Mouse (Mus musculus): ENCODE measurements around the gene Sult4a1. TPM values are rescaled to one million over a fixed set of nuclear protein-coding genes. Genes with fewer than 3 reads are reported as not detected.

Sult4a1 gene
- total RNA-seq (2021), result 100 to 1,000 TPM; 423 to 434 TPM

- peak; percentile 70 to 75 for DNase-seq (ENCODE audit: low spot score in 2 of 2)
- intact Hi-C loops (cut with DNase I), result loop anchor here (1.0 to 5.0 kb wide), 2 partner anchors 26 to 62 kb away; partner anchors contain the start of gene Pnpla3
These were observed at the start of gene Sult4a1 for GRCm38 (mm10) chr15:84105105-84105923. Sult4a1 (minus strand) TSS chr15:84105754.

- no peak for DNase-seq (ENCODE audit: low spot score in 2 of 2)
- intact Hi-C loops (cut with DNase I), result no loop called here
These were observed 35.4 kb upstream of the Sult4a1 start for GRCm38 (mm10) chr15:84140929-84141328.

- no peak for DNase-seq (ENCODE audit: low spot score in 2 of 2)
- intact Hi-C loops (cut with DNase I), result no loop called here
These were observed 34.6 kb upstream of the Sult4a1 start for GRCm38 (mm10) chr15:84140109-84140508.

- DNase-seq (ENCODE audit: low spot score in 2 of 2), result no peak
- intact Hi-C loops (cut with DNase I), result no loop called here
These were observed 34.0 kb upstream of the Sult4a1 start for GRCm38 (mm10) chr15:84139592-84140005.

GRCm38 (mm10) chr15:84136473-84137415 is 31.2 kb upstream of the Sult4a1 start:
- intact Hi-C loops (cut with DNase I), result no loop called here
- DNase-seq (ENCODE audit: low spot score in 2 of 2), result no peak

GRCm38 (mm10) chr15:84135472-84135871 is 29.9 kb upstream of the Sult4a1 start:
- DNase-seq (ENCODE audit: low spot score in 2 of 2), result no peak
- intact Hi-C loops (cut with DNase I), result no loop called here

- no peak for DNase-seq (ENCODE audit: low spot score in 2 of 2)
These were observed 27.9 kb upstream of the Sult4a1 start for GRCm38 (mm10) chr15:84133440-84133839.

GRCm38 (mm10) chr15:84131971-84132370 is 26.4 kb upstream of the Sult4a1 start:
- intact Hi-C loops (cut with DNase I), result no loop called here
- DNase-seq (ENCODE audit: low spot score in 2 of 2), result no peak

More at GRCm38 (mm10) chr15:84133440-84133839, 27.9 kb upstream of the Sult4a1 start:
- intact Hi-C loops (cut with DNase I), result no loop called here

GRCm38 (mm10) chr15:84131096-84131786 is 25.7 kb upstream of the Sult4a1 start:
- intact Hi-C loops (cut with DNase I), result no loop called here
- DNase-seq (ENCODE audit: low spot score in 2 of 2), result peak in 1 of 2 experiments; percentile 18

GRCm38 (mm10) chr15:84126871-84127270 is 21.3 kb upstream of the Sult4a1 start:
- no peak for DNase-seq (ENCODE audit: low spot score in 2 of 2)
- intact Hi-C loops (cut with DNase I), result no loop called here

GRCm38 (mm10) chr15:84126447-84126846 is 20.9 kb upstream of the Sult4a1 start:
- intact Hi-C loops (cut with DNase I), result no loop called here
- no peak for DNase-seq (ENCODE audit: low spot score in 2 of 2)

GRCm38 (mm10) chr15:84124086-84124485 is 18.5 kb upstream of the Sult4a1 start:
- intact Hi-C loops (cut with DNase I), result loop anchor here (5.0 kb wide), 1 partner anchor 43 kb away; the partner anchor contains the start of gene Pnpla3

GRCm38 (mm10) chr15:84123075-84123474 is 17.5 kb upstream of the Sult4a1 start, which contains the start of gene Pnpla5:
Pnpla5 (minus strand) TSS chr15:84123175.
- intact Hi-C loops (cut with DNase I), result loop anchor here (5.0 kb wide), 1 partner anchor 44 kb away; the partner anchor contains the start of gene Pnpla3
- DNase-seq (ENCODE audit: low spot score in 2 of 2), result no peak

More at GRCm38 (mm10) chr15:84124086-84124485, 18.5 kb upstream of the Sult4a1 start:
- no peak for DNase-seq (ENCODE audit: low spot score in 2 of 2)

- DNase-seq (ENCODE audit: low spot score in 2 of 2), result no peak
- intact Hi-C loops (cut with DNase I), result loop anchor here (5.0 kb wide), 1 partner anchor 46 kb away; the partner anchor contains the start of gene Pnpla3
These were observed 15.5 kb upstream of the Sult4a1 start for GRCm38 (mm10) chr15:84121036-84121435.

- no peak for DNase-seq (ENCODE audit: low spot score in 2 of 2)
- intact Hi-C loops (cut with DNase I), result loop anchor here (5.0 kb wide), 1 partner anchor 47 kb away; the partner anchor contains the start of gene Pnpla3
These were observed 15.1 kb upstream of the Sult4a1 start for GRCm38 (mm10) chr15:84120612-84121011.

GRCm38 (mm10) chr15:84116466-84116865 is 10.9 kb upstream of the Sult4a1 start:
- no peak for DNase-seq (ENCODE audit: low spot score in 2 of 2)
- intact Hi-C loops (cut with DNase I), result loop anchor here (5.0 kb wide), 1 partner anchor 516 kb away; no protein-coding TSS in a partner anchor

GRCm38 (mm10) chr15:84115727-84116126 is 10.2 kb upstream of the Sult4a1 start:
- DNase-seq (ENCODE audit: low spot score in 2 of 2), result no peak
- intact Hi-C loops (cut with DNase I), result loop anchor here (5.0 kb wide), 1 partner anchor 517 kb away; no protein-coding TSS in a partner anchor

- intact Hi-C loops (cut with DNase I), result no loop called here
These were observed 8.3 kb upstream of the Sult4a1 start for GRCm38 (mm10) chr15:84113873-84114272.

GRCm38 (mm10) chr15:84108899-84109298 is 3.3 kb upstream of the Sult4a1 start:
- DNase-seq (ENCODE audit: low spot score in 2 of 2), result no peak
- intact Hi-C loops (cut with DNase I), result loop anchor here (5.0 kb wide), 1 partner anchor 58 kb away; the partner anchor contains the start of gene Pnpla3

More at GRCm38 (mm10) chr15:84113873-84114272, 8.3 kb upstream of the Sult4a1 start:
- DNase-seq (ENCODE audit: low spot score in 2 of 2), result no peak

Data from left cerebral cortex, postnatal 25 days (tissue).